8 mouse cellular contexts compared by ENCODE assay signal in genomic region chr12:67221329-67222220, GRCm38 (mm10). TPM values are rescaled to one million over a fixed set of nuclear protein-coding genes. Genes with fewer than 3 reads are reported as not detected.
DNase-seq lines count a peak whose midpoint lies in the region; ATAC-seq and TF ChIP-seq lines count a peak whose summit lies in the region.

No protein-coding gene starts in this region.

- peaks cover 69% of the 10 kb centered on the region for H3K27me3 ChIP-seq in E14TG2a.4 (ENCODE audit: insufficient read depth, low read length)
- H3K27me3 ChIP-seq in heart, embryonic 15.5 days = peaks cover 55% of the 10 kb centered on the region
- H3K27me3 ChIP-seq in midbrain, embryonic 11.5 days (ENCODE audit: control insufficient read depth, insufficient read depth, low read length) = peaks cover 5% of the 10 kb centered on the region; the same call in 1 of the 2 replicates

- H3K9me3 ChIP-seq in E14TG2a.4 (ENCODE audit: low read length) = no peaks in the 10 kb centered on the region
- no peaks in the 10 kb centered on the region for H3K9me3 ChIP-seq in heart, embryonic 15.5 days (replicated peaks)
- H3K9me3 ChIP-seq in midbrain, embryonic 11.5 days (ENCODE audit: control insufficient read depth, low read length) = no peaks in the 10 kb centered on the region

- no peaks in the 10 kb centered on the region for H3K36me3 ChIP-seq in E14TG2a.4 (ENCODE audit: insufficient read depth, low read length)
- H3K36me3 ChIP-seq in heart, embryonic 15.5 days = no peaks in the 10 kb centered on the region
- H3K36me3 ChIP-seq in midbrain, embryonic 11.5 days (ENCODE audit: control insufficient read depth, insufficient read depth, low read length) = no peaks in the 10 kb centered on the region

- peak overlapping the region; percentile 44 for H3K9ac ChIP-seq in heart, embryonic 15.5 days
- peak overlapping the region; percentile 69 for H3K9ac ChIP-seq in midbrain, embryonic 11.5 days (ENCODE audit: low read length)

- peak; percentile 64 for DNase-seq in R1 (ENCODE audit: low read depth, low spot score)
- DNase-seq in embryo, embryonic 11 days = peak; percentile 67
- DNase-seq in layer of hippocampus, postnatal 14 days (ENCODE audit: low spot score in 2 of 2) = peak; percentile 78 to 79
- DNase-seq in midbrain, embryonic 11.5 days (ENCODE audit: low spot score, missing footprints) = peak; percentile 98
- DNase-seq in telencephalon, adult 2 months (ENCODE audit: low read depth, low spot score) = peak; percentile 52
- DNase-seq in spleen, postnatal 14 days (ENCODE audit: low spot score in 2 of 2) = no peak

- no peak for TF ChIP-seq CTCF in E14TG2a.4 (conservative IDR thresholded peaks at IDR 0.05; ENCODE audit: low read length)

- peak overlapping the region; percentile 97 for H3K4me2 ChIP-seq in heart, embryonic 15.5 days
- peak overlapping the region; percentile 94 for H3K4me2 ChIP-seq in midbrain, embryonic 11.5 days

- 0% methylated on average over 70 of the region's 78 CpGs for WGBS in heart, embryonic 15.5 days
- WGBS in midbrain, embryonic 11.5 days = under 1% methylated on average over 75 of the region's 78 CpGs

- H3K27ac ChIP-seq in heart, embryonic 15.5 days = no peak overlapping the region
- H3K27ac ChIP-seq in midbrain, embryonic 11.5 days (ENCODE audit: low read depth, low read length) = peak overlapping the region; percentile 35; the same call in 1 of the 2 replicates

- H3K4me1 ChIP-seq in E14TG2a.4 (replicated peaks; ENCODE audit: low read depth, low read length) = peaks cover 10% of the 10 kb centered on the region
- peaks cover 25% of the 10 kb centered on the region for H3K4me1 ChIP-seq in heart, embryonic 15.5 days (replicated peaks)
- peaks cover 4% of the 10 kb centered on the region; the same call in 1 of the 2 replicates for H3K4me1 ChIP-seq in midbrain, embryonic 11.5 days (ENCODE audit: control insufficient read depth, insufficient read depth, low read length)

- ATAC-seq in heart, embryonic 15.5 days (replicated peaks; ENCODE audit: insufficient number of reproducible peaks, insufficient read depth, low FRiP score, low read depth) = peak; percentile 48
- peak; percentile 77 for ATAC-seq in midbrain, embryonic 11.5 days (ENCODE audit: low FRiP score)

- peak overlapping the region; percentile 79 for H3K4me3 ChIP-seq in E14TG2a.4 (replicated peaks; ENCODE audit: low read length)
- peak overlapping the region; percentile 56 for H3K4me3 ChIP-seq in heart, embryonic 15.5 days
- peak overlapping the region; percentile 61 for H3K4me3 ChIP-seq in midbrain, embryonic 11.5 days (ENCODE audit: low read depth, low read length)

RNA-seq across cellular contexts. Expression of gene Mdga2, which starts 0.8 kb away (rescaled TPM):
- polyA plus RNA-seq in heart, embryonic 15.5 days (2015; fragmentation: Nextera tagmentation; extraction: Ambion mirVana) = 0.39 and 0.49 TPM in 2 replicates
- total RNA-seq in layer of hippocampus, postnatal 14 days (2021) = 10 to 100 TPM; 54.0 to 67.4 TPM
- polyA plus RNA-seq in midbrain, embryonic 11.5 days (2014; fragmentation: Nextera tagmentation; extraction: Ambion mirVana) = 4.0 and 4.3 TPM in 2 replicates

Comparison
In these comparisons a context has a peak if more than half of its experiments do, and no peak if none do; other contexts are left out.
1. DNase-seq: peak in R1 (single experiment), embryo, embryonic 11 days (single experiment), layer of hippocampus, postnatal 14 days (2 of 2), midbrain, embryonic 11.5 days (single experiment) and telencephalon, adult 2 months (single experiment); none in spleen, postnatal 14 days (0 of 2).
2. Peak in every context shown above with its lines, with median percentiles within 50 percentile points of each other: H3K4me3 ChIP-seq.